In the genomic region with DNA sequence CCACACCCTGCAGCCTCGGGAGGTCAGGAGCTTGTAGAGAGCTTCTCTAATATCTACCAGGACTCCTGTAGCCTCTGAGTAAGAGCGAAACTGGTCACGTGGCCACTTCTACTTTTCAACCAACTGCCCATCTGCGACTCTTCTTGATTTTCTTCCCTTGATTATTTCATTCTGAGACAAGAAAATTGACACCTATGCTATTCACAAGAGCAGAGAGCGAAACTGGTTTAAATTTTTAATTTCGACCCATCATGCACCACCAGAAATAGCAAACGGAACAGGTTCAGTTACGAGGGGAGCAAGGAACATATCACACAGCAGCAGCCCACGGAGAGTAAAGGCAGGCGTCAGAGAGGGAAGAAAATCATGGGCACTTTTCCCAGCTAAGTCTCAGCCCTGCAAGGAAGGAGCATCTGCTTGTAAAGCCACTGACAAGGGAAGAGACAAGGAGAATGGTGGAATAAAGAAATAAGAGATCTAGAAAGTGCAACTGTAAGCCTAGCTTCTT, we compare ENCODE assay signal across 11 mouse cellular contexts. TPM values are rescaled to one million over a fixed set of nuclear protein-coding genes. Genes with fewer than 3 reads are reported as not detected.
DNase-seq lines count a peak whose midpoint lies in the region; ATAC-seq and TF ChIP-seq lines count a peak whose summit lies in the region.
"Had no signal": no experiment of that assay in that cellular context is flagged by ENCODE, and none has a peak within 500 bp of the region (broad histone marks: within the 10 kb centered on the region; RNA-seq: fewer than 3 reads in every experiment).

No protein-coding gene starts in this region.

- DNase-seq in frontal cortex, adult 2 months (ENCODE audit: extremely low spot score in 1 of 2, low spot score in 1 of 2), result peak; percentile 36 to 62
- no peak for DNase-seq in frontal cortex, postnatal 14 days (ENCODE audit: low spot score in 2 of 2)
- no peak for DNase-seq in lung, postnatal 0 days (ENCODE audit: low spot score)
- DNase-seq in lung, postnatal 10 days, result no peak
- DNase-seq in cerebellum, postnatal 36 days, result no peak
- DNase-seq: adrenal gland, postnatal 25 days had no signal

- H3K36me3 ChIP-seq in lung, postnatal 0 days (ENCODE audit: insufficient read depth, low read length), result no peaks in the 10 kb centered on the region
- H3K36me3 ChIP-seq in kidney, embryonic 15.5 days, result no peaks in the 10 kb centered on the region
- no peaks in the 10 kb centered on the region for H3K36me3 ChIP-seq in stomach, embryonic 14.5 days (ENCODE audit: control insufficient read depth, insufficient read depth, low read length)
- H3K36me3 ChIP-seq: hindbrain, embryonic 13.5 days had no signal

- H3K9me3 ChIP-seq in lung, postnatal 0 days (ENCODE audit: low read length), result no peaks in the 10 kb centered on the region
- no peaks in the 10 kb centered on the region for H3K9me3 ChIP-seq in kidney, embryonic 15.5 days (replicated peaks)
- H3K9me3 ChIP-seq in stomach, embryonic 14.5 days (ENCODE audit: control insufficient read depth, low read depth, low read length), result no peaks in the 10 kb centered on the region
- H3K9me3 ChIP-seq: hindbrain, embryonic 13.5 days; megakaryocyte, embryonic 14.5 days had no signal

- H3K4me1 ChIP-seq in lung, postnatal 0 days (ENCODE audit: insufficient read depth, low read depth, low read length), result no peaks in the 10 kb centered on the region
- H3K4me1 ChIP-seq in kidney, embryonic 15.5 days, result peaks cover 11% of the 10 kb centered on the region
- H3K4me1 ChIP-seq in stomach, embryonic 14.5 days (ENCODE audit: control insufficient read depth, insufficient read depth, low read length), result no peaks in the 10 kb centered on the region; the same call in 1 of the 2 replicates
- H3K4me1 ChIP-seq: megakaryocyte, embryonic 14.5 days had no signal

- TF ChIP-seq EP300 in lung, postnatal 0 days (IDR thresholded peaks at IDR 0.05), result no peak

- 50% methylated on average over 10 of the region's 10 CpGs for WGBS in lung, postnatal 0 days
- 42% methylated on average over 10 of the region's 10 CpGs for WGBS in kidney, embryonic 15.5 days
- 51% methylated on average over 10 of the region's 10 CpGs for WGBS in stomach, embryonic 14.5 days

- H3K27ac ChIP-seq in lung, postnatal 0 days (ENCODE audit: low read length), result no peak overlapping the region
- peak overlapping the region; percentile 30 for H3K27ac ChIP-seq in kidney, embryonic 15.5 days
- 0 out of 2 replicates have a peak overlapping the region, but pooled peaks have one; percentile 7 for H3K27ac ChIP-seq in stomach, embryonic 14.5 days (ENCODE audit: low read length)
- H3K27ac ChIP-seq: hindbrain, embryonic 13.5 days had no signal

- no peak overlapping the region for H3K9ac ChIP-seq in lung, postnatal 0 days (replicated peaks; ENCODE audit: low read depth)
- no peak overlapping the region for H3K9ac ChIP-seq in kidney, embryonic 15.5 days
- H3K9ac ChIP-seq in stomach, embryonic 14.5 days (replicated peaks; ENCODE audit: low read depth, low read length), result no peak overlapping the region
- H3K9ac ChIP-seq: hindbrain, embryonic 13.5 days had no signal

- no peak for ATAC-seq in lung, postnatal 0 days
- peak; percentile 79 for ATAC-seq in kidney, embryonic 15.5 days (replicated peaks; ENCODE audit: low FRiP score)
- peak; percentile 49; the same call in 1 of the 2 replicates for ATAC-seq in stomach, embryonic 14.5 days (ENCODE audit: insufficient number of reproducible peaks, insufficient read depth, low FRiP score, low read depth)
- ATAC-seq in inflammation-experienced regulatory T-cells, adult 6 months, result no peak

- H3K4me2 ChIP-seq in lung, postnatal 0 days (replicated peaks; ENCODE audit: low read depth, low read length), result peak overlapping the region; percentile 36
- peak overlapping the region; percentile 53 for H3K4me2 ChIP-seq in kidney, embryonic 15.5 days
- peak overlapping the region; percentile 16; the same call in 1 of the 2 replicates for H3K4me2 ChIP-seq in stomach, embryonic 14.5 days (replicated peaks; ENCODE audit: low read depth, low read length)
- H3K4me2 ChIP-seq: hindbrain, embryonic 13.5 days had no signal

- H3K27me3 ChIP-seq in lung, postnatal 0 days (replicated peaks; ENCODE audit: insufficient read depth, low read length), result no peaks in the 10 kb centered on the region
- no peaks in the 10 kb centered on the region for H3K27me3 ChIP-seq in kidney, embryonic 15.5 days
- H3K27me3 ChIP-seq in stomach, embryonic 14.5 days (ENCODE audit: control insufficient read depth, insufficient read depth, low read length), result no peaks in the 10 kb centered on the region
- H3K27me3 ChIP-seq: hindbrain, embryonic 13.5 days; megakaryocyte, embryonic 14.5 days had no signal

- peak overlapping the region; percentile 21; the same call in 1 of the 2 replicates for H3K4me3 ChIP-seq in lung, postnatal 0 days (ENCODE audit: low read depth, low read length)
- H3K4me3 ChIP-seq in kidney, embryonic 15.5 days (replicated peaks), result peak overlapping the region; percentile 29
- H3K4me3 ChIP-seq in stomach, embryonic 14.5 days (ENCODE audit: low read depth, low read length), result peak overlapping the region; percentile 5; the same call in 1 of the 2 replicates
- H3K4me3 ChIP-seq: hindbrain, embryonic 13.5 days; megakaryocyte, embryonic 14.5 days had no signal

- TF ChIP-seq CTCF in lung, postnatal 0 days (IDR thresholded peaks at IDR 0.05), result no peak

RNA-seq across cellular contexts. Expression of gene Snrpb2, which starts 27.7 kb away (rescaled TPM):
- polyA plus RNA-seq in frontal cortex, adult 2 months (2012; rRNA removed), result 25.5 and 27.6 TPM in 2 replicates
- 51.3 and 53.0 TPM in 2 replicates for polyA plus RNA-seq in lung, postnatal 0 days (2015; fragmentation: Nextera tagmentation; extraction: Ambion mirVana)
- 78.3 and 102 TPM in 2 replicates for polyA plus RNA-seq in kidney, embryonic 15.5 days (2015; fragmentation: Nextera tagmentation; extraction: Ambion mirVana)
- 85.1 TPM in 2 replicates for polyA plus RNA-seq in stomach, embryonic 14.5 days (2014; fragmentation: Nextera tagmentation; extraction: Ambion mirVana)
- 100 to 1,000 TPM in 2 of 3 experiments, 10 to 100 TPM in 1; 75.2 to 133 (median 101) TPM for polyA plus RNA-seq in inflammation-experienced regulatory T-cells, adult 6 months (2017; shearing (Covaris generic))

RNA-seq across cellular contexts. Expression of gene Otor, which starts 43.1 kb away (rescaled TPM):
- not detected in 2 replicates for polyA plus RNA-seq in frontal cortex, adult 2 months (2012; rRNA removed)
- not detected in 2 replicates for polyA plus RNA-seq in lung, postnatal 0 days (2015; fragmentation: Nextera tagmentation; extraction: Ambion mirVana)
- 0.32 and 0.35 TPM in 2 replicates for polyA plus RNA-seq in kidney, embryonic 15.5 days (2015; fragmentation: Nextera tagmentation; extraction: Ambion mirVana)
- 1.5 and 1.7 TPM in 2 replicates for polyA plus RNA-seq in stomach, embryonic 14.5 days (2014; fragmentation: Nextera tagmentation; extraction: Ambion mirVana)
- not detected for polyA plus RNA-seq in inflammation-experienced regulatory T-cells, adult 6 months (2017; shearing (Covaris generic))

Comparison
In these comparisons a context has a peak if more than half of its experiments do, and no peak if none do; other contexts are left out.
1. DNase-seq: peak in frontal cortex, adult 2 months (2 of 2); none in frontal cortex, postnatal 14 days (0 of 2), lung, postnatal 0 days (single experiment), lung, postnatal 10 days (single experiment) and cerebellum, postnatal 36 days (0 of 2).
2. ATAC-seq: peak in kidney, embryonic 15.5 days (single experiment) and stomach, embryonic 14.5 days (single experiment); none in lung, postnatal 0 days (single experiment) and inflammation-experienced regulatory T-cells, adult 6 months (single experiment).
3. Peak in every context shown above with its lines, with median percentiles within 50 percentile points of each other: H3K4me2 ChIP-seq and H3K4me3 ChIP-seq.